Mouse (Mus musculus) left cerebral cortex, postnatal 14 days (tissue): ENCODE results near the gene Grik1. TPM values are rescaled to one million over a fixed set of nuclear protein-coding genes. Genes with fewer than 3 reads are reported as not detected.
A peak's percentile ranks its signal among the peaks of the same experiment; 100 is the strongest.

Source experiments
- DNase-seq, 2 experiments: peaks; one replicate each; pipeline ENCODE4 v3.0.0; 2021 to 2022; ENCODE audit warnings: low spot score in 2 of 2, mixed read lengths in 1 of 2
- intact Hi-C: fragments of 180-260 bp; cut with DNase I; formaldehyde crosslinking; loops from one replicate; pipeline ENCODE4 v1.15.1; 2025
- long read RNA-seq, 2 experiments: library from polyadenylated mRNA; stranded (forward); transcript quantifications; one replicate each; pipeline ENCODE4 v2.0.0; 2021
- total RNA-seq, 2 experiments: library from RNA; stranded (reverse); gene quantifications; 2 replicates each; pipeline ENCODE4 v1.2.3; 2021

The Grik1 gene
- 10 to 100 TPM; 23.1 to 23.9 TPM for total RNA-seq
- long read RNA-seq, experiment 1, partial matches to known transcripts = 4 of 4 reads
- long read RNA-seq, experiment 1, other reads (novel, unspliced or antisense) = 0 of 4 reads
- long read RNA-seq, experiment 2, partial matches to known transcripts = 3 of 6 reads
- long read RNA-seq, experiment 2, other reads (novel, unspliced or antisense) = 3 of 6 reads

GRCm38 (mm10) chr16:88290132-88290772 is at the start of gene Grik1:
Grik1 (minus strand) TSS chr16:88290265.
- DNase-seq = peak; percentile 55 to 57
- intact Hi-C loops = no loop called here

- no peak for DNase-seq
- intact Hi-C loops = no loop called here
Measured at GRCm38 (mm10) chr16:88294209-88294608, 4.1 kb upstream of the Grik1 start.

- DNase-seq = peak in 1 of 2 experiments; percentile 4
- intact Hi-C loops = no loop called here
Measured at GRCm38 (mm10) chr16:88289421-88290081, 514 bp downstream of the Grik1 start.

DNA sequence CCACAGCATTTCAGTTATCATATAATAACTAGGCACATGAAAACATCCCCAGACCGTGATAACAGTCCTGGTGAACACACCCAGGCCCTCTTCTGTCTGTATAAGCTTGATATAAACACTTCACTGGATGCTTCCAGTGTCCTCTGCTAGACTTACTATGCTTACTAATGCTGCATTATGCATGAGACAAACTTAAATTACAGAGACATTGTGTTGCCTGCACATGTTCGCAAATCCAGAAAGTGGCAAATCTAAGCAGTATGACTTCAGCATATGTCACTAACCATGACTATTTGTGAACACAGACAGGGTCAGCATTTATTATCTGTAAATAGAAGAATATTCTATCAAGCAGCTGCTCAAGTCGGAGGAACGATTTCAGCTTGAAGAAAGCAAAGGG is 31.7 kb downstream of the Grik1 start:
- DNase-seq = no peak
- intact Hi-C loops = no loop called here

GRCm38 (mm10) chr16:88257072-88257471 is 33.0 kb downstream of the Grik1 start:
- no peak for DNase-seq
- intact Hi-C loops = no loop called here

DNA sequence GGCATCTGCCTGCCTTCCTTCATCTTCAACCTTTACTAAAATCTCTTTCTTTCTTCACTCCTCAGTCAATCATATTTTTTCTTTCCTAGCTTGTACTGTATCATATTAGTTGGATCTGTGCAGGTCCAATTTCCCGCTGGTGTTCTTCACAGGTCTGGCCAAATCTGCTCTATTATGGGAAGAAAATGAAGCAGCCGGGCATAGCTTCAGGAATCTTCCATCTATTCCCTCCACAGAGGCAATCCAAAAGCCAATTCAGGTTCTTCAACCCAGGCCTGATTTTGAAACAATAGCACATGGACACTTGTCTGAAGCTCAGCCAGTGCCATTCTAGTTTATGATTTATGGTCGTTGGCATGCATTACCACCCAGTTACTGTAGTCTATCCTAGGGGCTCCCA is 34.0 kb downstream of the Grik1 start:
- intact Hi-C loops = no loop called here
- no peak for DNase-seq

DNA sequence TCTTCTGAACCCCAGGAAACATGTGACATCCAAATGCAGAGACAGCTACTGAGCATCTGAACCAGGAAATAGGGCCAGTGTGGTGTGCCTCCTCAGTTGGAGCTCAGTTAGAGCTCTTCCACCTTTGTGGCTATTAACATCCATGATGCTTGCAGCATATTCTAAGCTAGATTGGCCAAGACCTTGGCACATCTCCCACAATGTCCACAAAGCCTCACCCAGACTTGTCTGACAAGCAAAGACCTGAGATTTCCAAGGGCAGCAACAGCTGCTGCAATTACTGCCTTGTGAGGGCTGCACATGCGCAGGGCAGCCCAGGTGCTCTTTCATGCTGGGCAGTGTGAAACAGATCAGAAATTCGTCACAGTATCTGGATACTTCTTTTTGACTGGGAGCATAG is 37.4 kb downstream of the Grik1 start:
- intact Hi-C loops = no loop called here
- DNase-seq = no peak

GRCm38 (mm10) chr16:88251049-88251448 is 39.0 kb downstream of the Grik1 start:
- intact Hi-C loops = no loop called here
- DNase-seq = no peak

- DNase-seq = no peak
- intact Hi-C loops = no loop called here
Measured at GRCm38 (mm10) chr16:88249825-88250224, 40.2 kb downstream of the Grik1 start.

DNA sequence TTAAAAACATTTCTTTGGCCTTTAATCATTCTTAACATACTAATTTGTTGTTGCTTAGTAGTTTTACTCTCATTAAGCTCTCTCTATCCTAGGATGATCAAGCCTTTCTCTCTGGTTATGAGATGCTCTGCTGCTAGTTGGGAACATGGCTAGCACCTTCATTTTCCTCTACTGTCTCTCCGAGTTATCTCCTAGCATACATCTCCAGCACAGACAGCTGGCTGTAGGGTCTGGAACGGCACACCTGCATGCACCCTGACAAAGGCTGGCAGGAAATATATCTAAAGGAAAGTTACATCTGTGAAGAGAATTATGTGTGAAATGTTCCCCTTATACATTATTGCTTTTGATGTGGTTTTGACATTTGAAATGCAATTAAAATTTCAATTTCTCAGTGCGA is 42.5 kb downstream of the Grik1 start:
- intact Hi-C loops = no loop called here
- DNase-seq = no peak

- peak in 1 of 2 experiments; percentile 5 for DNase-seq
- intact Hi-C loops = no loop called here
Measured at GRCm38 (mm10) chr16:88244658-88245057, 45.4 kb downstream of the Grik1 start.

DNA sequence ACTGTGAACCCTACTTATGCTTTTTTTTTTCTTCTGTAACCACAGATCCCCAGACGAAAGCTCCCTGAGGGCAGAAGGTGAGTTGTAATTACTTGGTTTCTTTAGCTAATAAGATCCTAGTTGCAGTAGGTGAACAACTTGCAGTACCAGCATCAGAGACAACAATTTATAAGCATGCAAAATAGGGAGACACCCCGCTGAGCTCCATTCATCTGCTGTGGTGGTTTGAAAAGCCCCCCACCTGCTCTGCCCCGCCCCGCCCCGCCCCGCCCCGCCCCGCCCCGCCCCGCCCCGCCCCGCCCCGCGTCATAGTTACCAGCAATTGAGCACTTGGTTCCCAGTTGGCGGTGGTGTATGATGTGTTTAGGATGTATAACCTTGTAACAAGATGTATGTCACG is 64.4 kb downstream of the Grik1 start:
- intact Hi-C loops = no loop called here
- DNase-seq = no peak

DNA sequence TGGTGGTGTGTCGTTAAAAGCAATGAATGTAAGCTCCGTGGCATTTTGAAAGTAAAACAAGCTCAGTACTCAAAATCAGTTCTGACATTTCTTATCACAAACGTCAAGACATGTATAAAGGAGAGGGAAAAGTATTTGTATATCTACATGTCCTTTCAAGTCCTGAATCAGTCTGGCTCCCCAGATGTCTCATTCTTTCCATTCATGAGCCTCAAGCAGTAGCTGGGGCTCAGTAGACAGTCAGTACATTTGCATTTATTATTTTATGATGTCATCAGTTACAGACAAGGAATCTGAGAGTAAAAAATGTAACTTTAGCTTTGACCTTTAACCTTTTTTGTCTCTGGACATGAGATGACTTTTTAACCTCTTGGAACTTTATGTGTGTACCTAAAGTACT is 68.1 kb downstream of the Grik1 start:
- no peak for DNase-seq
- intact Hi-C loops = no loop called here

DNA sequence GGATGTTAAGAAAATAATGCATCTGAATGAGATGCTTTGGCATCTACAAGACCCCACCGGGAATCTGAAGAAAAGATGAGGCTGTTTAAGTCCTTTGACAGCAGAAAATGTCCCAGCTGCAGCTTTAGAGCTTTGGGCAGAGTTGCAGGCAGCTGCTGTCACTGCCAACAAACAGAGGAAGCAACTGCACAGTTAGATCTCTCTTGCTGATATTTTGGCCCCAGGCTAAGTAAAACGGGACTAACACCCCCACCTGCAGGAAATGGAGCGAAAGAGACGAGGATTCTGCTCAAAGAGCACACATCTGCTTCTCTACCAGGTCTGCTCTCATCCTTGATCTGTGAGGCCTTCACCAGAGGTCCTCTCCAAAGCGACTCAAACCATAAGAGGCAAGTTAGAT is 77.5 kb downstream of the Grik1 start:
- DNase-seq = no peak
- intact Hi-C loops = no loop called here

DNA sequence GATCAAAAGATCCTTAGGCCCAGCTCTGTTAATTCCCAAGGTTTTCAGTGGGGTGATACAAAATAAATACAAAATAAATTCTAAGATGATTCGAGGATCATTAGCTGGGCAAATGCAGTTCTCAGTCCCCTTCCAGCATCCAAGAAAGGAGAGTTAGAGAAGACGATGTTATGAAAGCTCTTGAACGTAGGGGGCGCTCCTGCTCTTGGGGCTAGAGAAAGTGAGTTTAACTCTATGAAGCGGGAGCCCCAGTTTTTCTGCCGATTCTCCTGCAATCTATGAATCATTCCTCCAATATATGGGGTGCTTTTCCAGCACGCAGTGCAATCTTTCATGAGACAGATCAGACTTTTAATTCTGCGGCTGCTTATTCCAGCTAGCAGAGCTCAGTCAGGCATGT is 78.2 kb downstream of the Grik1 start:
- DNase-seq = peak in 1 of 2 experiments; percentile 20

GRCm38 (mm10) chr16:88204400-88204799 is 85.7 kb downstream of the Grik1 start:
- peak; percentile 55 to 76 for DNase-seq
- intact Hi-C loops = loop anchor here (1.0 to 2.0 kb wide), 2 partner anchors 363 to 438 kb away; no protein-coding TSS in a partner anchor

More for the DNA sequence above, 78.2 kb downstream of the Grik1 start:
- intact Hi-C loops = no loop called here

- intact Hi-C loops = loop anchor here (1.0 to 2.0 kb wide), 2 partner anchors 363 to 437 kb away; no protein-coding TSS in a partner anchor
- no peak for DNase-seq
Measured at GRCm38 (mm10) chr16:88203985-88204384, 86.1 kb downstream of the Grik1 start.

DNA sequence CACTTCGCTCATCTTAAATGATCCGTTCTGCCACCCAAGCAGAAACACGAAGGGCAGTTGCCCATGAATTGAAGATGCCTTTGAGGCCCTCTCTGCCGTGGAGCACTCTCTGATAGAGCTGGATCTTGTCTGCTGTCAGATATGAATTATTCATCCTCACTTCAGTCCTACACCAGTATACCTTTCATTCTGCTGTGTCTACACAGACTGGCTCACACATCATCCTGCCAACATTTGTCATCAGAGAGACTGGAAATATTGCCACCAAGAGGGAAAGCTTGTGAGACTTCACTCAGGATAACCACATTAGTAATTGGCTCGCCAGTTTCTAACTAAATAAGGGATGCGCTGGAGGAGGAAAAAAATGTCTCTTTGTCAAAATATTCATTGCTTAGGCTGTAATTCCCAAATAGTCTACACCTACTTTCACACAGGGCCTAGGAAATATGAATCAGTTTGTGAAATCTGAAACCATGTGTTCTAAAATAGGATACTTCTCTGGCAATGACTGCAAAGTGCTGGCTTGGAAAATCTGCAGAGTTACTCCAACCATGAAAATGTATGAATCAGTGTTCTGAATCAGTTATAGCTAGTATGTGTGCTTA is 102.5 kb downstream of the Grik1 start:
- peak; percentile 21 to 47 for DNase-seq
- intact Hi-C loops = no loop called here

DNA sequence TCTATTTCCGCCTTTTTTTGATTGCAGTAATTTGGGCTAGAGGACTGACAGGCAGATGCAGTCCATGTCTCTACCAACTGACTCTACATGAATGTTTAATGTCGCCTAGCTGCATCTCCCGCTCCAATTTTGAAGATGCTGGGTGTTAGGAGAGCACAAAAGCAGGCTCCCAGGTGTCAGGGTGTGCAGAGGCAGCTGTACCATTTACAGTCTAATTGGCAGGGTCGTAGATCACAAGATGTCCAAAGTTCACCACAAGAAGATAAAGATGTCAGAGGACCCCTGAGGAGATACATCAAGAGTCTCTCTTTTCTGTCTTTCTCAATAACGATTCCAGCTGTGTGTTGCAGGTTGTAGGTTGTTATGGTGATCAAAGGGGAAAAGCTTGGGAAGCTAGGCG is 111.3 kb downstream of the Grik1 start:
- intact Hi-C loops = no loop called here
- DNase-seq = no peak

GRCm38 (mm10) chr16:88177364-88177763 is 112.7 kb downstream of the Grik1 start:
- no peak for DNase-seq
- intact Hi-C loops = no loop called here
